Mouse (Mus musculus): ENCODE data around the gene Pml.

DNA sequence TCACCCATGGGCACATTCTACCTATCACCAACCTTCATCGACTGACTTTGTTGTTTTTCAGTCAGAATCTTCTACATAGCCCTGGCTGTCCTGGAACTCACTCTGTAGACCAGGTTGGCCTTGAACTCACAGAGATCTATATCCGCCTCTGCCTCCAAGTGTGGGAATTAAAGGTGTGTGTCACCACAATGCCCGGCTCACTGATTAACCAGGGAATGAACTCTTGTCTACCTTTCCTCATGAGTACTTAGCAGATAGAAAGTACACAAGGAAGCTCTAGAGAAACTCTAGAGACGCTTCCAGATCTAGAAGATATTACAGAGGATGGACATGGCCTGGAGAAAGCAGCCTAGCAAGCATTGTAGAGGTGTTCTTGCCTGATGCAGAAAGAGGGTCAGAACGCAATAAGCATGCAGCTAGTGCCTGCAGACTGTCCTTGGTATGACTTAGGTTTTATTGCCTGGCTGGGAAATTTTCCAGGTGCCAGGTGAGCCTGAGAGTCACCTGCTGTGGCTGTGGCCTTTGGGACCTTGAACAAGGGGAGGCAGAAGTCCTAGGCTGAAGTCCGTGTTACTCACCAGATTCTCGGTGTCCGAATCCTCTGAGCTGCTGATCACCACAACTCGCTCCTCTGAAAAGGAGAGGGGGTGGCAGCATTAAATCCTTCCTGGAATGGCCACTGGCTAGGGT, 20.7 kb downstream of the Pml start:
- TF ChIP-seq CTCF (IDR thresholded peaks at IDR 0.05; ENCODE audit: extremely low read depth, insufficient read depth, low read length) (no peak), POLR2A (IDR thresholded peaks at IDR 0.05; ENCODE audit: extremely low read depth, insufficient read depth, low read length) (no peak)
